Mouse (Mus musculus): ENCODE measurements around the gene Mfsd12.

- no peak for TF ChIP-seq EP300 (IDR thresholded peaks at IDR 0.05; ENCODE audit: insufficient read depth, low read depth, low read length)
- no peak for TF ChIP-seq CTCF (IDR thresholded peaks at IDR 0.05; ENCODE audit: low read depth, low read length)
These were observed 12.7 kb upstream of the Mfsd12 start for GRCm38 (mm10) chr10:81344421-81345161.

All from ES-Bruce4 (cell line).